Mouse (Mus musculus) gastrocnemius, adult 2 months (tissue): ENCODE results near the gene Zbtb14. TPM values are rescaled to one million over a fixed set of nuclear protein-coding genes. Genes with fewer than 3 reads are reported as not detected.
A peak's percentile ranks its signal among the peaks of the same experiment; 100 is the strongest.

Experiments
- DNase-seq: peaks from one replicate; pipeline ENCODE4 v3.0.0; 2022
- H3K27ac ChIP-seq: fragments of 200-600 bp; 2 replicates; pipeline ENCODE4 v1.8.1; 2022; ENCODE audit warnings: mild to moderate bottlenecking
- H3K4me3 ChIP-seq: fragments of 200-600 bp; 2 replicates; pipeline ENCODE4 v1.8.1; 2022; ENCODE audit warnings: mild to moderate bottlenecking, moderate library complexity
- CTCF ChIP-seq: fragments of 200-600 bp; IDR thresholded peaks from 2 replicates; pipeline ENCODE4 v1.8.1; 2022; ENCODE audit warnings: antibody characterized with exemption, mild to moderate bottlenecking, moderate library complexity
- intact Hi-C: fragments of 180-260 bp; cut with DNase I; formaldehyde crosslinking; loops from one replicate; pipeline ENCODE4 v1.15.1; 2025
- total RNA-seq, 2 experiments: library from RNA; stranded (reverse); gene quantifications; 2 replicates each; pipeline ENCODE4 v1.2.3; 2021

Gene Zbtb14
- total RNA-seq, 2 experiments from 2014 or later: 8.3 to 9.1 TPM

- peak overlapping the region; percentile 96 for H3K4me3 ChIP-seq
- intact Hi-C loops: loop anchor here (2.0 kb wide), 1 partner anchor 33 kb away; the partner anchor contains the start of gene Zbtb14
- DNase-seq: no peak
- H3K27ac ChIP-seq: peak overlapping the region; percentile 100
- TF ChIP-seq CTCF: no peak
Measured at GRCm38 (mm10) chr17:69416163-69416562, 33.3 kb downstream of the Zbtb14 start.

- DNase-seq: peak; percentile 98
- no peak for TF ChIP-seq CTCF
- intact Hi-C loops: loop anchor here (2.0 kb wide), 1 partner anchor 34 kb away; the partner anchor contains the start of gene Zbtb14
- peak overlapping the region; percentile 100 for H3K27ac ChIP-seq
- peak overlapping the region; percentile 96 for H3K4me3 ChIP-seq
Measured at GRCm38 (mm10) chr17:69416920-69417661, 34.2 kb downstream of the Zbtb14 start.

DNA sequence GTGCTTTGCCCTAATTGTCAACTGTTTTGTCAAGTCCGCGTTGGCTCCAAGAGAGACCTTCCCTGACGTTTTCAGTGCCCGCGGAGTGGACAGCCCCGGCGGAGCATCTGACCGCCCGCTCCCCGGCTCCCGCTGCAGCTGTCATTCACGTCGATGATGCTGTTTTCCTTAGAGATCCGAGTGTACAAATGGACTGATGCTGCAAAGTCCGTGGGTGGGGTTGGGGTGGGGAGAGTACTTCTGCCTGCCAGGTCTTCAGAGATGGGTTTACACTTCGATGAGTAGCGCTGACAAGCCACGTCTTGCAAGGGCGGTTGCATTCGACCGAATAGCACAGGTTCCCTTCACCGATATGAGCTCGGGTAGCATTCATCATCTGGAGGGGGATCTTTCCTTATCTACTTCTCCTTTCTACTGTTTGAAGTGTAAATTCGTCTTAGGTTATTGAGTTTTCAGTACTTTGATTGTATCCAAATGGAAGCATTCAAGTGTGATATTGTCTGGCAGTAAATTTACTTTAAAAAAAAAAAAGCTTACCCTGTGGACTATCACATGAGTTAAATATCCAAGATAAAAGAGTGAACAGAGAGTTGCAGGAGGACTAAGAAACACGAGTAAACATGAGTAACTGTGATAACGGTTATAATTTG lies 35.0 kb downstream of the Zbtb14 start:
- DNase-seq: no peak
- TF ChIP-seq CTCF: no peak
- Histone ChIP-seq H3K27ac (peak overlapping the region; percentile 100), H3K4me3 (peak overlapping the region; percentile 96)
- intact Hi-C loops: loop anchor here (2.0 kb wide), 1 partner anchor 35 kb away; the partner anchor contains the start of gene Zbtb14

DNA sequence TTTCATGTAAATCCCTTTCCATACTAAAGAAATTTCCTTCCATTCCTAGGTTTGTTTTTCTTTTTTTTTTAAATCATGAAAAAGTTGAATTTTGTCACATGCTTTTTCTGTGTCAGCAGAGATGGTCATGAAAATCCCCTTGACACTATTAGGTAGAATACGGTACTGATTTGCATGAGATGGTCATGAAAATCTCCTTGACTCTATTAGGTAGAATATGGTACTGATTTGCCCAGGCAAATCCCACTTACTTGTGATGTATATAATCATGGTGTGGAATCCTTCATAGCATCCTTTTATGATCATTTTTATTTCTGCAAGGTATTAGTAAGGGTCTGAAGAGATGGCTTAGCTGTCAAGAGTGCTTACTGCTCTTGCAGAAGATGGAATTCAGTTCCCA lies 38.7 kb downstream of the Zbtb14 start:
- TF ChIP-seq CTCF: no peak
- Histone ChIP-seq H3K4me3 (no peak overlapping the region), H3K27ac (no peak overlapping the region)
- DNase-seq: no peak
- intact Hi-C loops: no loop called here

DNA sequence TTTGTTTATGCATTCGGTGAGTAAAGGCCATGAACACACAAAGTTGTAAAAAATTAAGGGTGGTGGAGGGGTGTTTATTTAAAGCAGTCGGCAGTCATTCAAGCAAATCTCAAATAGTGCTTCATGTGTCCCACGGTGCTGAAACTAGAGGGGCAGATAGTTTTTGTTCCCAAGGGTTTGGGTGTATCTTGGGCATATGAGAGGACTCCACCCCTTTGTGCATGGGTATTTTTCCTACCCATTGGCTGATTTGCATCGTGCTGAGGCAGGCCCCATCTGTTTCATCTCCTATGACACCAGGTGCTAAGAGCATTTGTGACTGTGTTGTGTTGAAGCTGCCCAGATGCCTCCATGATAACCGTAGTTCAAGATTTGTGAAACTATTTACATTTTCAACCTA lies 55.0 kb downstream of the Zbtb14 start:
- H3K27ac ChIP-seq: no peak overlapping the region
- no peak for DNase-seq
- no peak for TF ChIP-seq CTCF
- intact Hi-C loops: no loop called here
- no peak overlapping the region for H3K4me3 ChIP-seq

DNA sequence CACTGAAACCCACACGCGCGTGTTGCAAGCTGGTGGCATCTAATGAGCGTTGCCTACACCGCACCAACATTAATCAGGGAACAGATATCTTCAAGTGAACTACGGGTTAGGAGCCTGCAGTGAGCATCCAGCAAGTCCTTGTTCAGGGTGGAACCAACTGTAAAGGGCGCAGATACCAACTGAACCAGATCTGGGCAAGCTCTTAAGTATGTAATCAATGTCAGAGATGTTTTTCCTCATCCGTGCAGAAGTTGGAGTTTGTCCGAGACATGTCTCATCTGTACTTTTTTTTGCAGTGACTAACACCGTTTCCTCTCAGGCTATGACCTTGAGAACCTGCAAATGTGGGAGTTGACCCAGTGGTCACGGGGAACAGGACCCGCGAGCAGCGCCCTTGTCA lies 55.6 kb downstream of the Zbtb14 start:
- no peak for TF ChIP-seq CTCF
- Histone ChIP-seq H3K27ac (no peak overlapping the region), H3K4me3 (no peak overlapping the region)
- intact Hi-C loops: no loop called here
- no peak for DNase-seq

DNA sequence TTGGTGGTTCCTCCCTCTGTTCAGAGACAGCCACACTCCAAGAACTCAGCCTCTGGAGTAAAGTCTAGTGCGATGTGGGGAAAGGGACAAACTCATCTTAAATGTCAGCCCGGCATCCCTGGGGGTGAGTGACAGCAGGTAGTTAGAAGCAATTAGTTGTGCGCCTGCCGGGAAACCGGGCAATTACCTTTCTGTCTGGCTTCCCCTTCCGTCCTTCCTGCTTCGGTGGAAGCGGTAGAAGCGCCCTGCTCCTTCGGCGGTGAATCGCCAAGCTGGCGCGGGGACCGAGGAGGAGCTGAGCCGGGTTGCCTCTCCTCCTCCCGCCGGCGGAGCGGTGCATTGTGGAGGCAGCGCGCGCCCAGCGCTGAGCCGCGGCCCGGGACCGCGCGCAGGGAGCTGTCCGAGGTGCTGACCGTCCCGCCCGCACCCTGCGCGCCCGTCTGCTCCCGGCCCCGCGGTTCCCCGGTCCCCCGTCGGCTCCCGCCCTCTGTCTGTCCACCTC lies 56.2 kb downstream of the Zbtb14 start, which contains the start of gene Akain1:
Gene Akain1 (plus strand): TSS at position 337 of the 502 bp plus-strand sequence.
- intact Hi-C loops: no loop called here
- peak; percentile 79 for DNase-seq
- Histone ChIP-seq H3K27ac (no peak within 1 kb of the TSS), H3K4me3 (peak within 1 kb of the TSS; percentile 62)
- no peak for TF ChIP-seq CTCF

GRCm38 (mm10) chr17:69439571-69440480 lies 57.0 kb downstream of the Zbtb14 start:
- intact Hi-C loops: no loop called here
- TF ChIP-seq CTCF: no peak
- no peak overlapping the region for H3K27ac ChIP-seq
- DNase-seq: no peak
- peak overlapping the region; percentile 62 for H3K4me3 ChIP-seq

Other genes with a start within 250 kb of the Zbtb14 start
- not detected for gene Akain1, start 56.3 kb downstream of the Zbtb14 start, total RNA-seq